Mouse (Mus musculus): ENCODE data around the gene Pigp.
"Not testable (repeated sequence)": the region's sequence is repeated elsewhere in the genome, so short reads cannot be mapped to it uniquely, and the experiment has no call there.

Pigp gene

GRCm38 (mm10) chr16:94360578-94361350, 10.9 kb downstream of the Pigp start:
- DNase-seq (ENCODE audit: low spot score in 2 of 2), result no peak

DNA sequence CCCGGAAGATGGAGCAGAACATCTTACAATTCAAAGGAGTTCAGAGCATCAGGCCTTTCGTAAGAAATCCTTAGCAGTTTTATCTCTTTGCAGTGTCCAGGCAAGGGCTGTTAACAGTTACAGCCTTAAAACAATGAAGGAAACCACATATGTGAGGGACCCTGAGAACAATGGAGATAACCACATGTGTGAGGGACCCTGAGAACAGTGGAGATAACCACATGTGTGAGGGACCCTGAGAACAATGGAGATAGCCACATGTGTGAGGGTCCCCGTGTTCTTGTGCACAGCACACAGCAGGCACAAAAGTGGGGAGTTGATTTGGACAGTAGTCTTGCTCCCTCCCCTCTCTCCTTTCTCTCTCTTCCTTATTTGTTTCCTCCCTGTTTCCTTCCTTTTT, 13.6 kb downstream of the Pigp start:
- no peak for DNase-seq (ENCODE audit: low spot score in 2 of 2)

DNA sequence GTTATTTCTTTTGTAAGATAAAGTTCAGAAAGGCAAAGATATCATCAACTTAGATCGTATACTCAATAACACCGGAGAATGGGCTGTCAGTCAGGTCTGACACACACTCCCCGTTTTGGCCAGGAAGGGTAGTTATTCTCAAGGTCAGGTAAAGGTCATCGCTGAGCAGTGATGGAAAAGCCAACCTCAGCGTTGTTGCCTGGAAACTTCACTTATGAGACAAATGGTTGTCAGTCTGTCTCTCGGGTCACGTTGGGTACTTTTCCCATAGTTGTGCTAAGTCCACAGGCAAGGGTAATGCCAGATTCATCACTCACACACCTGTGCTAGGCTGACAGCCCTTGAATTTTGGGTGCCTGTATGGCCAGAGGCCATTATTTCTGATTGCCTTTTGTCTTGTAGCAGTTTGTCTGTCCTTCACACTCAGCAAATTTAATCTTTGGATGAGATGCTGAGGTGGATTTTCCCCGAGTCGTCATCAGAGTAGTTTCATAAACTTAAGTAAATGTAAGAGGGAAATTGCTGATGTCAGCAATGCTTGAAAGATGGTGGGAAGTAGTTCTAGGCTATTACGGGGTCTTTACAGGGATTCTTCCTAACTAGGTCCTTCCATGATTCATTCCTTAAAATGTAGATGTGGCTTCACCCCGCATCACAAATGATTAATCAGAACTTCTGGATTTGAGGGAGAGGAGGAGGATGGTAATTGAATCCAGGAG, 14.7 kb downstream of the Pigp start:
- DNase-seq (ENCODE audit: low spot score in 2 of 2), result no peak

GRCm38 (mm10) chr16:94356046-94356445, 15.6 kb downstream of the Pigp start:
- no peak for DNase-seq (ENCODE audit: low spot score in 2 of 2)

- DNase-seq (ENCODE audit: low spot score in 2 of 2), result peak; percentile 46 to 56
Observed at GRCm38 (mm10) chr16:94354450-94354849, 17.2 kb downstream of the Pigp start.

DNA sequence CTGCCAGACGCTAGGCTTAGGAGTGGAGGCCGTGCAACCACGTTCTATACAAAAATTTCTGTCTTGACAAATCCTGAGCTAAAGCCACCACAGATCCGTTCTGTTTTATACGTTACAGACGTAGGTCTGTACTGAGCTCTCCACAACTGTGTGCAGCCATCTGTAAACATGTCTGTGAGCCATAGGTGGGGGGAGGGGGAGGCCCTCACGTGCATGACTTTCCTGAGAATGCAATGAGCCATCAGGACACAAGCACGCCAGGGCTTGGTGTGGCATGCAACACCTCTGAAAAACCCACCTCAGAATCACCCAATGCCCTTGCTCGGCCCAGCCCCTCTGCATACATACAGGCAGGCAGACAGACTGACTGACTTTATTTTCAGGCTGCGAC, 21.4 kb downstream of the Pigp start:
- DNase-seq (ENCODE audit: low spot score in 2 of 2), result no peak

DNA sequence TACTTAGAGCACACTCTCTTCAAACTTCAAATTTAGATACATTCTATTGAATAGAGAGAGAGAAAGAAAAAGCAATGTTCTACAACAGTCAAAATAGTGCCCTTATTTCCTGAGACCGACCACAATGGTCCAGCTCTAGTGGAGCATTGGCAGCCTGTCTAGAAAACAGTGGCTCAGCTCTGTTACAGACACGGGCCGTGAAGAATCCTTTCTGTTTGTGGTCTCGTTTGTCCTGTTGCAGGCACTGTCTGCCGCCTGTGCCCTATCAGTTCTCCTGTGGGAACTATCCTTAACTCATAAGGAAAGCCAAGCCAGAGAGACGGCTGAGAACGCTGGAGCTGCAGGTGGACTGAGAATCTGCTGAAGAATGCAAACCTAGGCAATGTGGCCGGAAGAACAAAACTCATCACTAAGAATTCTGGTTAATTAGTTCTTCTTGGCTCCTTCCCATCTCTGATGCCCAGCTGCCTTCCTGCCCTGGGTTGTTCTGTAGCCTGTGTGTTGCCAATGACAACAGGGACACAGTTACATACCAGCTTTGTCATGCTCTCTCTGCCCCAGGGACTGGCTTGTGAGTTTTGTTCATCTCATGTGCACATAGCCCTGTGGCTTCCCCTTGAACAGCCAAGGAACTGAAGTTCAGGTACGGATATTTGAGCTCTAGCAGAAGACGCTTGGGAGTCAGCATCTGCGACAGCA, 21.9 kb downstream of the Pigp start:
- no peak for DNase-seq (ENCODE audit: low spot score in 2 of 2)

GRCm38 (mm10) chr16:94348779-94349178, 22.9 kb downstream of the Pigp start:
- no peak for DNase-seq (ENCODE audit: low spot score in 2 of 2)

- DNase-seq (ENCODE audit: low spot score in 2 of 2), result no peak
Observed at GRCm38 (mm10) chr16:94347080-94347731, 24.4 kb downstream of the Pigp start.

- DNase-seq (ENCODE audit: low spot score in 2 of 2), result no peak
Observed at GRCm38 (mm10) chr16:94345733-94346132, 25.9 kb downstream of the Pigp start.

GRCm38 (mm10) chr16:94339164-94340160, 32.2 kb downstream of the Pigp start:
- not testable (repeated sequence) for DNase-seq (ENCODE audit: low spot score in 2 of 2)

GRCm38 (mm10) chr16:94335656-94336055, 36.0 kb downstream of the Pigp start:
- no peak for DNase-seq (ENCODE audit: low spot score in 2 of 2)

DNA sequence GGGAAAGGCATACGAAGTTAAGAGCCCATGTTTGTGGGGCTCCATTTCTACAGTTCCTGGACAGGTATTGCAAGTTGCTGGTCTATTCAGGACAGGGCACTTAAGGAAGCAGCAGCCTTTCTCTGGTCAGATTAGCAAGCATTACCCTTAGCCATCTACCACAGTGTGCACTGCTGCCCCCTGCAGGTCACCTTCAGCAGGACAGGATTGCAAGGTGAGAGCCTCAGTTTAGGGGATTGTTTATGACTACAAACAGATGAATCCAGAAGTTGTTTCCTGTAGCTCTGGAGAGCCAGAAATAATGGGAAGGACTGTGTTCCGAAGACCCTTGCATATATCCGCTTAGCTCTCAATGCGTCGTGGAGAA, 39.8 kb downstream of the Pigp start:
- peak in 1 of 2 experiments; percentile 39 for DNase-seq (ENCODE audit: low spot score in 2 of 2)

GRCm38 (mm10) chr16:94331233-94331885, 40.3 kb downstream of the Pigp start:
- DNase-seq (ENCODE audit: low spot score in 2 of 2), result no peak

- no peak for DNase-seq (ENCODE audit: low spot score in 2 of 2)
Observed at GRCm38 (mm10) chr16:94330429-94330828, 41.2 kb downstream of the Pigp start.

DNA sequence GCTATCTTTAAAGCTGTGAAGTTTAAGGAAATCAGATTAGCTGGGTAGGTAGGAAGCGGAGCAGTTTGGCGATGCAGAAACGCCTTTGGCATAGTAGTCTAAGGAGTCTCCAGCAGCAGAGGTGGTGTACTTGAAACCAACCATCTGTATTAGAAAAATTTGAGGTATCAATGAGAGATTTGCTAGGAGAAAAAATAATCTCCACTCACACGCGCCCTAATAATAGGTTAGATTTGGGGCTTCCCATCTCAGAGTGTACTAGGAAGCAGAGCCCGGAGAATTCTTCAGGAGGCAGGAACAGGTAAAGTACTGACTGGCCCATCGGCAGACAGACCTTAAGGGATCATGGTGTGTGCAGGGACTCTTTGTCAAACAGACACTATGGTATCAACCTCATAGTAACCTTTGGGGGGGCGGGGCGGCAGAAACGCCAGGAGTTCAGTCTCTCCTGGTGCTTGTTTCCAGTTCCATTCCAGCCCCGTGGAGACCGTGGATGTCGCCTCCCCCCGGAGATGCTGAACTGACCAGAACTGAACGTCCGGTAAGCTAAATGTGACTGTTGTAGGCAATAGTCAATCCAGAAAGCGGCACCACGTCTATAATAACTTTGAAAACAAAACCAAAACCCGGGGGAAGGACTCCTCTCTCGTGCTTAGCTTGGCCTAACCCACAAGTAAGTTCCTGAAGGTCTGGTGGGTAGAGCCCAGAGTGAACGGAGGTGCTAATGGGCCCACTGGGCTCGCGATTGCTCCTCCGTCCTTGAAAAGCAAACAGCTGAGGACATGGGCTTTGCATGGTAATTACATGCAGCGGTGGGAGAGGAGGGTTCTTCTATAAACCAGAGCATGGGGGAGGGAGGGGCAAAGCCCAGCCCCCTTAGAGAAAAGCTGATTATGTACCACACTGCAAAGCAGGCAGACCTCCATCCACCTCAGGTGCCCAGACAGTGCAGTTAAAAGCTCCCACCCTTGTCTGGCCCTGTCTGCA, 42.5 kb downstream of the Pigp start:
- no peak for DNase-seq (ENCODE audit: low spot score in 2 of 2)

DNA sequence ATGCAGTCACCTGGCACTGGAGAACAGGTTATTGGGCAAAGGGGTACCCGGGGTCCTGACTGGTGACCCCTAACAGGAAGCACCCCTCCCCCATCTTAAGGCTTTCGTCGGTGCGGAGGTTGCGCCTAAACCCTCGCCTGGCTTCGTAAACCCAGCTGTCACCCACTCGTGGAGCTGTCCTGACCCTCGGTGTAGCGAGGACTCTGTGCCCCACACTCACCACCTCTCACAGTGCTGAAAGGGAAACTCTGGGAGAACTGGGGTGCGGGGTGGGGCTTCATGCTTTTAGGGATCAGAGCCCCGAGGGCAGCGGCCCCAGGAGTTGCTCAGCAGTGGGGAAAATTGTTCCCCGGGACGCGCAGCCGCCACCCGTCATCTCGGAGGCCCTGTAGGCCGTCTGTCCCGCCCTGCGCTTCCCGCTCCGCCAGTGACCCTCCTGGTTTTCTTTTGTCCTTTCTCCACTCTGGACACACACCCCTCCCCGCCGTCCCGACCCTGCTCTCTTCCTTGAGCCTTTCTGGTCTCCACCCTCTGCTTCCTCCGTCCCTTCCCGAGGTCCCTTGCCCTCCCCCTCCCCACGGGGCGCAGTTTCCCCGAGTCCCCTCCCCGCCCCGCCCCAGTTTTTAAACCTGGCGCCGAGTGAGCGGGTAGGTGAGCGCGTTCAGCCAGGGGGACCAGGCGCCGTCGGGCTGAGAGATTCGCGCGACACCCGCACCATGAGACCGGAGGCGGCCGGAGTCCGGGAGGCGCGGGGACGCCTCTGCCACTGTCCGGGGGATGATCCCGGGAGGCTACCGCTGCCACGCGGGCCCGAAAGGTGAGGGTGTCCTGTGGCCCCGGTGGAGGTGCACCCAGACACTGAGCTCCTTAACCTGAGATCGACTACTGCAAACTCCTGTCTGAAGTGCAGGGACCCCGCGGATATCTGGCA, 43.6 kb downstream of the Pigp start, which contains the start of gene Ripply3:
Gene Ripply3 (plus strand): TSS at position 640 of the 931 bp plus-strand sequence.
- DNase-seq (ENCODE audit: low spot score in 2 of 2), result no peak

GRCm38 (mm10) chr16:94326008-94326407, 45.6 kb downstream of the Pigp start:
- DNase-seq (ENCODE audit: low spot score in 2 of 2), result no peak
